Mouse (Mus musculus): Measurements from ENCODE around the gene Cpxm2. TPM values are rescaled to one million over a fixed set of nuclear protein-coding genes. Genes with fewer than 3 reads are reported as not detected.
A peak's percentile ranks its signal among the peaks of the same experiment; 100 is the strongest.

Cpxm2 gene
- polyA plus RNA-seq, 1 experiment from 2014 or later, result 1.2 TPM

- ATAC-seq, result no peak
- 0 out of 2 replicates have a peak, but pooled peaks cover 2% of the 10 kb centered on the region for H3K4me1 ChIP-seq (ENCODE audit: control insufficient read depth, insufficient read depth, low read length)
- no peak overlapping the region for H3K27ac ChIP-seq (ENCODE audit: low read depth, low read length)
- H3K27me3 ChIP-seq (replicated peaks; ENCODE audit: control insufficient read depth, insufficient read depth, low read length), result no peaks in the 10 kb centered on the region
- no peaks in the 10 kb centered on the region for H3K9me3 ChIP-seq (replicated peaks; ENCODE audit: control insufficient read depth, low read length)
- no peaks in the 10 kb centered on the region for H3K36me3 ChIP-seq (ENCODE audit: control insufficient read depth, insufficient read depth, low read length)
- H3K4me2 ChIP-seq (ENCODE audit: low read length), result no peak overlapping the region
- H3K9ac ChIP-seq (ENCODE audit: low read length), result no peak overlapping the region
- DNase-seq (ENCODE audit: low spot score), result no peak
- H3K4me3 ChIP-seq (ENCODE audit: low read depth, low read length), result no peak overlapping the region
- WGBS, result 79% methylated on average over 1 of the region's 1 CpGs
Observed at GRCm38 (mm10) chr7:132075825-132076224, 78.7 kb downstream of the Cpxm2 start.

- Histone ChIP-seq H3K27ac (ENCODE audit: low read depth, low read length) (no peak overlapping the region), H3K9ac (ENCODE audit: low read length) (no peak overlapping the region), H3K4me2 (ENCODE audit: low read length) (no peak overlapping the region), H3K4me1 (ENCODE audit: control insufficient read depth, insufficient read depth, low read length) (0 out of 2 replicates have a peak, but pooled peaks cover 2% of the 10 kb centered on the region), H3K36me3 (ENCODE audit: control insufficient read depth, insufficient read depth, low read length) (no peaks in the 10 kb centered on the region), H3K9me3 (replicated peaks; ENCODE audit: control insufficient read depth, low read length) (no peaks in the 10 kb centered on the region), H3K27me3 (replicated peaks; ENCODE audit: control insufficient read depth, insufficient read depth, low read length) (no peaks in the 10 kb centered on the region), H3K4me3 (ENCODE audit: low read depth, low read length) (no peak overlapping the region)
- no peak for ATAC-seq
- DNase-seq (ENCODE audit: low spot score), result no peak
- WGBS, result 69% methylated on average over 3 of the region's 3 CpGs
Observed at GRCm38 (mm10) chr7:132074503-132074902, 80.0 kb downstream of the Cpxm2 start.

DNA sequence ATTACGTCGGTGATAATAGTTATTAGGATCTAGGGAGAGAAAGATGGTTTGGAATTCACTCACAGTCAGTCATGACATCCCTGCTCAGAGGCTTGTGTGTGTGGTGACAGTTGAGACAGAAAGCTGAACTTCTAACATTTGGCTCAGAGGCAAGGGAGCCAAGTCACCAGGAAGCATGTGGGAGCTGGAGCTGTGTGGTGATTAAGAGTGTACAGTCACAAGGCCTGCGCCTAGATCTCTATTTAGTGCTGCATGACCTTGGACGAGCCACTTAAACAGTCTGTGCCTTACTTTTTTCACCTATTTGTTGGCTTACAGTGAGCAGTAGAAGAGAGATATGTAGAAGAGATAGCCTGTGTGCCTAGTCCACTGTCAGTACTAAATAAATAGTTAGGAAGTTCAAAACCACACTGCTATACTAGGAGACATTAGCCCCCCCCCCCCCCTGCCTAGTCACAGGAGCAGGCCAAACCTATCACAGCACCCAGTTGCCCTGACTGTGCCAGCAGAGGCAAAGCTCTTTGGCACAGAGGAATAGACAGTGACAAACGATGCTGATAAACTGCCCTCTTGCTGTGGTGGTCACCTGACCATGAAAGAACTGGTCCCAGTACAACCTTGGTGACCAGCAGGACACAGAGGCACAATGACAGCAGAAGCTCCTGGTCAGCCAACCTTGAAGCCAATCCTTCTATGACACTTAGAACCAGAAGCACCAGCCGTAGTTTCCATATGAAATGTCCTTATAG is 83.5 kb downstream of the Cpxm2 start:
- no peaks in the 10 kb centered on the region for H3K36me3 ChIP-seq (ENCODE audit: control insufficient read depth, insufficient read depth, low read length)
- DNase-seq (ENCODE audit: low spot score) (no peak), ATAC-seq (no peak)
- WGBS, result 89% methylated on average over 6 of the region's 6 CpGs
- no peak overlapping the region for H3K9ac ChIP-seq (ENCODE audit: low read length)
- no peak overlapping the region for H3K27ac ChIP-seq (ENCODE audit: low read depth, low read length)
- H3K4me1 ChIP-seq (ENCODE audit: control insufficient read depth, insufficient read depth, low read length), result no peaks in the 10 kb centered on the region
- H3K4me2 ChIP-seq (ENCODE audit: low read length), result no peak overlapping the region
- H3K4me3 ChIP-seq (ENCODE audit: low read depth, low read length), result no peak overlapping the region
- H3K27me3 ChIP-seq (replicated peaks; ENCODE audit: control insufficient read depth, insufficient read depth, low read length), result no peaks in the 10 kb centered on the region
- H3K9me3 ChIP-seq (replicated peaks; ENCODE audit: control insufficient read depth, low read length), result no peaks in the 10 kb centered on the region

- DNase-seq (ENCODE audit: low spot score) (no peak), ATAC-seq (no peak)
- H3K4me2 ChIP-seq (ENCODE audit: low read length), result no peak overlapping the region
- no peak overlapping the region for H3K27ac ChIP-seq (ENCODE audit: low read depth, low read length)
- 90% methylated on average over 5 of the region's 5 CpGs for WGBS
- H3K9ac ChIP-seq (ENCODE audit: low read length), result no peak overlapping the region
- no peaks in the 10 kb centered on the region for H3K36me3 ChIP-seq (ENCODE audit: control insufficient read depth, insufficient read depth, low read length)
- no peak overlapping the region for H3K4me3 ChIP-seq (ENCODE audit: low read depth, low read length)
- no peaks in the 10 kb centered on the region for H3K4me1 ChIP-seq (ENCODE audit: control insufficient read depth, insufficient read depth, low read length)
- H3K27me3 ChIP-seq (replicated peaks; ENCODE audit: control insufficient read depth, insufficient read depth, low read length), result no peaks in the 10 kb centered on the region
- no peaks in the 10 kb centered on the region for H3K9me3 ChIP-seq (replicated peaks; ENCODE audit: control insufficient read depth, low read length)
Observed at GRCm38 (mm10) chr7:132067951-132068350, 86.6 kb downstream of the Cpxm2 start.

- Histone ChIP-seq H3K27me3 (replicated peaks; ENCODE audit: control insufficient read depth, insufficient read depth, low read length) (no peaks in the 10 kb centered on the region), H3K4me1 (ENCODE audit: control insufficient read depth, insufficient read depth, low read length) (no peaks in the 10 kb centered on the region), H3K4me3 (ENCODE audit: low read depth, low read length) (no peak overlapping the region), H3K9ac (ENCODE audit: low read length) (no peak overlapping the region), H3K9me3 (replicated peaks; ENCODE audit: control insufficient read depth, low read length) (no peaks in the 10 kb centered on the region), H3K4me2 (ENCODE audit: low read length) (no peak overlapping the region), H3K27ac (ENCODE audit: low read depth, low read length) (no peak overlapping the region), H3K36me3 (ENCODE audit: control insufficient read depth, insufficient read depth, low read length) (no peaks in the 10 kb centered on the region)
- WGBS, result 88% methylated on average over 5 of the region's 5 CpGs
- DNase-seq (ENCODE audit: low spot score) (no peak), ATAC-seq (no peak)
Observed at GRCm38 (mm10) chr7:132067511-132067910, 87.0 kb downstream of the Cpxm2 start.

DNA sequence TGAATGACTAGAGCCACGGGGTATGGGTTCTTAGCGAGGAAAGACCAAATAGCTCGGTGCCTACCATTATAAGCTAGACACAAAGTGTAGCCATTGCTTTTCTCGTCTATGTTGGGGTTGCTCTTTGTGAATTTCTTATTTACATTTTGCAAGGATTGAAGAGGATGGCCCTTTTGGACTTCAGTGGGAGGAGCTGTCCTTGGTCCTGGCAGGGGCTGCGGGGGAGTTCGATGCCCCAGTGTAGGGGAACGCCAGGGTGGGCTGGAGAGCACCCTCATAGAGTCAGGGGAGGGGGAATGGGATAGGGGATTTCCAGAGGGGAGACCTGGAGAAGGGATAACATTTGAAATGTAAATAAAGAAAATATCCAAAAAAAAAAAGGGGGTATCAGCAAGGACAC is 94.4 kb downstream of the Cpxm2 start:
- H3K27ac ChIP-seq (ENCODE audit: low read depth, low read length), result no peak overlapping the region
- no peaks in the 10 kb centered on the region for H3K9me3 ChIP-seq (replicated peaks; ENCODE audit: control insufficient read depth, low read length)
- ATAC-seq (no peak), DNase-seq (ENCODE audit: low spot score) (no peak)
- no peak overlapping the region for H3K4me2 ChIP-seq (ENCODE audit: low read length)
- H3K9ac ChIP-seq (ENCODE audit: low read length), result no peak overlapping the region
- no peaks in the 10 kb centered on the region for H3K4me1 ChIP-seq (ENCODE audit: control insufficient read depth, insufficient read depth, low read length)
- H3K36me3 ChIP-seq (ENCODE audit: control insufficient read depth, insufficient read depth, low read length), result no peaks in the 10 kb centered on the region
- no peak overlapping the region for H3K4me3 ChIP-seq (ENCODE audit: low read depth, low read length)
- H3K27me3 ChIP-seq (replicated peaks; ENCODE audit: control insufficient read depth, insufficient read depth, low read length), result no peaks in the 10 kb centered on the region
- 82% methylated on average over 7 of the region's 7 CpGs for WGBS

- no peak overlapping the region for H3K4me3 ChIP-seq (ENCODE audit: low read depth, low read length)
- H3K27ac ChIP-seq (ENCODE audit: low read depth, low read length), result no peak overlapping the region
- DNase-seq (ENCODE audit: low spot score) (peak; percentile 29), ATAC-seq (no peak)
- no peak overlapping the region for H3K4me2 ChIP-seq (ENCODE audit: low read length)
- 25% methylated on average over 7 of the region's 7 CpGs for WGBS
- H3K4me1 ChIP-seq (ENCODE audit: control insufficient read depth, insufficient read depth, low read length), result no peaks in the 10 kb centered on the region
- no peaks in the 10 kb centered on the region for H3K27me3 ChIP-seq (replicated peaks; ENCODE audit: control insufficient read depth, insufficient read depth, low read length)
- no peak overlapping the region for H3K9ac ChIP-seq (ENCODE audit: low read length)
- no peaks in the 10 kb centered on the region for H3K36me3 ChIP-seq (ENCODE audit: control insufficient read depth, insufficient read depth, low read length)
- no peaks in the 10 kb centered on the region for H3K9me3 ChIP-seq (replicated peaks; ENCODE audit: control insufficient read depth, low read length)
Observed at GRCm38 (mm10) chr7:132056565-132056964, 98.0 kb downstream of the Cpxm2 start.

DNA sequence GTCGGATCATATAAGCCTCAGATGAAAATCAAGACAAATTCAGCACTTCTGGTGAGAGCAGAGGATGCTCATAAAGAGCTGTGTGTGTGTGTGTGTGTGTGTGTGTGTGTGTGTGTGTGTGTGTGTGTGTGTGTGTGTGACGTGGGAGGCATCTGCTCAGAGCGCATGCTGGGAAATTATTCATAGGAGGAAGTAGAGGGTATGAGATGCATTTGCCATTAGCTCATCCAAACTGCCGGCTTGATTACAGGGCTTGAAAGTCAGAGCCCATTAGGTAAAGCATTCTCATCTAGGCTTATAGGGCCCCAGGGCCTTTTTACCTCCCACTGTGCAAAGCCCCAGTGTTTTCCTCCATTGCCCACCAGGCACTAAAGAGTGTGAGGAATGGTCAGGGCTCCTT is 107.9 kb downstream of the Cpxm2 start:
- Histone ChIP-seq H3K27ac (ENCODE audit: low read depth, low read length) (no peak overlapping the region), H3K27me3 (replicated peaks; ENCODE audit: control insufficient read depth, insufficient read depth, low read length) (no peaks in the 10 kb centered on the region), H3K4me3 (ENCODE audit: low read depth, low read length) (no peak overlapping the region), H3K9me3 (replicated peaks; ENCODE audit: control insufficient read depth, low read length) (no peaks in the 10 kb centered on the region), H3K4me2 (ENCODE audit: low read length) (no peak overlapping the region), H3K9ac (ENCODE audit: low read length) (no peak overlapping the region), H3K36me3 (ENCODE audit: control insufficient read depth, insufficient read depth, low read length) (no peaks in the 10 kb centered on the region), H3K4me1 (ENCODE audit: control insufficient read depth, insufficient read depth, low read length) (peaks cover 3% of the 10 kb centered on the region; the same call in 1 of the 2 replicates)
- ATAC-seq, result no peak
- WGBS, result 34% methylated on average over 4 of the region's 4 CpGs
- no peak for DNase-seq (ENCODE audit: low spot score)

DNA sequence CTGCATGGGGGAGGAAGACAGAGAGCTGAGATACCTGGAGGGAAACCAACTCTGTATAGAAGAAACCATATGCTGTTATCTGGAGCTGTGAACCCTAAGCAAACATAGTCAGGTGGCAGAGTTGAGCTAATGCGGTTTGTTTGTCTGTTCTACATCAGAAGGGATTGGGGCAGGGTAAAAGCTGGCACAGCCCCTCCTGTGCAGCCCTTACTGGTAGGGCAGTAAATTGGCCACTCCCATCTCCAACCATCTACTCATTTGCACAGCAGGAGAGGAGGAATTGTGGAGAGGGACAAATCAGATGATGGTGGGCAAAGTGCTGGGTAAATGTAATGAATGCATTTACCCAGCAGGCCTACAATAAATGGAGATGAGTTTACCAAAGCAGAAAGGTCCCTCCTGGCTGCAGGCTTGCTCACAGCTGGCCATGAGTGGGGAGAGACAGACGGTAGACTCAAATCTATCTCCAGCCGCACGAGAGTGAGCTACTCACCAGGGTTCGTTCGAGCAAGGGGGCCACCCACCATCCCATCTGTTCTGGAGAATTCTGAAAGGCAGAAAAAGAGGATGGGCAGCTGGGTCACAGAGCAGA is 122.5 kb downstream of the Cpxm2 start:
- peak; percentile 73 for ATAC-seq
- H3K9me3 ChIP-seq (replicated peaks; ENCODE audit: control insufficient read depth, low read length), result no peaks in the 10 kb centered on the region
- DNase-seq (ENCODE audit: low spot score), result peak; percentile 50
- H3K4me1 ChIP-seq (ENCODE audit: control insufficient read depth, insufficient read depth, low read length), result peaks cover 9% of the 10 kb centered on the region
- H3K27ac ChIP-seq (ENCODE audit: low read depth, low read length), result peak overlapping the region; percentile 33; the same call in 1 of the 2 replicates
- no peaks in the 10 kb centered on the region for H3K36me3 ChIP-seq (ENCODE audit: control insufficient read depth, insufficient read depth, low read length)
- no peak overlapping the region for H3K4me2 ChIP-seq (ENCODE audit: low read length)
- H3K9ac ChIP-seq (ENCODE audit: low read length), result no peak overlapping the region
- H3K27me3 ChIP-seq (replicated peaks; ENCODE audit: control insufficient read depth, insufficient read depth, low read length), result no peaks in the 10 kb centered on the region
- 32% methylated on average over 6 of the region's 6 CpGs for WGBS
- no peak overlapping the region for H3K4me3 ChIP-seq (ENCODE audit: low read depth, low read length)

Measured in forebrain, embryonic 14.5 days (tissue).